Mouse (Mus musculus): ENCODE measurements around the gene Mtrex. TPM values are rescaled to one million over a fixed set of nuclear protein-coding genes. Genes with fewer than 3 reads are reported as not detected.
A peak's percentile ranks its signal among the peaks of the same experiment; 100 is the strongest.

Gene Mtrex
- polyA plus RNA-seq, 1 experiment from 2014 or later = 70.6 TPM

DNA sequence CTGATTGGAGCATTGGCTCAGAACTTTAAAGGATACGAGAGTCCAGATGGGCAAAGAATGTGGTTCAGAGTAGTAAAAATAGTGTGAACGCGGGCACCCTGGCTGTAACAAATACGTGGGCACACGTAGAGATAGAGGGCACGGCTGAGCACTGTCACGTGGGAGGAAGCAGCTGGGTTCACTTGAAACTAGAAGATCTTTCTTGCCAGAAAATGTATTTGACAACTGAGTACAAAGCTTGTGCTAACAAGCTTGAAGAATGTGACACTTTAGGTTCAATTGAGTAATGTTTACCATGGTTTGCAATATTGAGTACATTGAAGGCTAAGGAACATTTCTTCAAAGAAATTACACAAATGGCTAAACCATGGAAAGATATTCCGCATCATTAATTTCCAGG is 10.9 kb upstream of the Mtrex start:
- H3K4me2 ChIP-seq (ENCODE audit: low read length) = no peak overlapping the region
- 95% methylated on average over 8 of the region's 8 CpGs for WGBS
- H3K27me3 ChIP-seq (replicated peaks; ENCODE audit: control insufficient read depth, insufficient read depth, low read length) = no peaks in the 10 kb centered on the region
- H3K36me3 ChIP-seq (ENCODE audit: control insufficient read depth, insufficient read depth, low read length) = peaks cover 73% of the 10 kb centered on the region
- no peaks in the 10 kb centered on the region for H3K9me3 ChIP-seq (replicated peaks; ENCODE audit: control insufficient read depth, low read length)
- DNase-seq (ENCODE audit: low spot score) (no peak), ATAC-seq (no peak)
- no peak overlapping the region for H3K27ac ChIP-seq (ENCODE audit: low read depth, low read length)
- no peak overlapping the region for H3K4me3 ChIP-seq (ENCODE audit: low read depth, low read length)
- H3K4me1 ChIP-seq (ENCODE audit: control insufficient read depth, insufficient read depth, low read length) = no peaks in the 10 kb centered on the region
- H3K9ac ChIP-seq (ENCODE audit: low read length) = no peak overlapping the region

DNA sequence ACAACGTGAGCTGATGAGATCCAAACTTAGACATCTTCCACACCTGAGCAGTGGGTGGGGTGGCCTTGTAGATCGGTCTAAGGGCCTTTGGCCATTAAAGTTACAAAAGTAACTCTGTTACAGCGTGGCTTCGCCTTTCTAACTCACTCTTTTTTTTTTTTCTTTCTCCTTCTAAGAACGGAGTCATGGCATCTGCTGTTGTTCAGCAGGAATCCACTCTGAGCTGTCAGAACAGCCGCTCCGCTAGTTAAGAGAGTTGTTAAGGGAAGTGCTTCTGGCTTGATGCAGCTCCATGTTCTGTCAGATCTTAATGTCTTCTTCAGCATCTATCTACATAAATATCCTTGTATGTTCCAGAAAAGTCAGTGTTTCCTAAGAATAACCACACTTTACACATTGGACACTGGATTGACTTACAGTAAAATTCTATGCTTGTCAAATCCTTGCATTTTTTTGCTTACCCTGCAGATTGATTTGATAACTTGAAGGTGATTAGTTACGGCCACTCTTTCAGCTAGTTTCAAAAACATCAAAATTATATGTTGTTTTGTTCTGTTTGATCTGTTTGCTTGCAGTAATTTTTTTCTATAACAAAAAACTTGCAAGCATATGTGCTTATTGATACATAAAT is 955 bp upstream of the Mtrex start:
- Histone ChIP-seq H3K27ac (ENCODE audit: low read depth, low read length) (peak overlapping the region; percentile 79; the same call in 1 of the 2 replicates), H3K9ac (ENCODE audit: low read length) (peak overlapping the region; percentile 80), H3K4me2 (ENCODE audit: low read length) (peak overlapping the region; percentile 63), H3K36me3 (ENCODE audit: control insufficient read depth, insufficient read depth, low read length) (peaks cover 20% of the 10 kb centered on the region), H3K27me3 (replicated peaks; ENCODE audit: control insufficient read depth, insufficient read depth, low read length) (no peaks in the 10 kb centered on the region), H3K4me3 (ENCODE audit: low read depth, low read length) (peak overlapping the region; percentile 70), H3K4me1 (ENCODE audit: control insufficient read depth, insufficient read depth, low read length) (peaks cover 14% of the 10 kb centered on the region), H3K9me3 (replicated peaks; ENCODE audit: control insufficient read depth, low read length) (no peaks in the 10 kb centered on the region)
- WGBS = 8% methylated on average over 8 of the region's 8 CpGs
- no peak for ATAC-seq
- DNase-seq (ENCODE audit: low spot score) = peak; percentile 44

- DNase-seq (ENCODE audit: low spot score) = peak; percentile 30
Observed at GRCm38 (mm10) chr13:112926796-112927195, 402 bp downstream of the Mtrex start.

GRCm38 (mm10) chr13:112925976-112926375 is 1.2 kb downstream of the Mtrex start:
- no peak for DNase-seq (ENCODE audit: low spot score)
- peak overlapping the region; percentile 70 for H3K4me3 ChIP-seq (ENCODE audit: low read depth, low read length)
- no peak overlapping the region for H3K27ac ChIP-seq (ENCODE audit: low read depth, low read length)
- no peaks in the 10 kb centered on the region for H3K27me3 ChIP-seq (replicated peaks; ENCODE audit: control insufficient read depth, insufficient read depth, low read length)
- H3K36me3 ChIP-seq (ENCODE audit: control insufficient read depth, insufficient read depth, low read length) = peaks cover 12% of the 10 kb centered on the region
- peak overlapping the region; percentile 80; the same call in 1 of the 2 replicates for H3K9ac ChIP-seq (ENCODE audit: low read length)
- peak overlapping the region; percentile 63 for H3K4me2 ChIP-seq (ENCODE audit: low read length)
- ATAC-seq = no peak
- H3K4me1 ChIP-seq (ENCODE audit: control insufficient read depth, insufficient read depth, low read length) = peaks cover 14% of the 10 kb centered on the region
- H3K9me3 ChIP-seq (replicated peaks; ENCODE audit: control insufficient read depth, low read length) = no peaks in the 10 kb centered on the region
- WGBS = 76% methylated on average over 4 of the region's 4 CpGs

More at GRCm38 (mm10) chr13:112926796-112927195, 402 bp downstream of the Mtrex start:
- ATAC-seq = peak; percentile 3
- WGBS = under 1% methylated on average over 19 of the region's 19 CpGs
- Histone ChIP-seq H3K9ac (ENCODE audit: low read length) (peak overlapping the region; percentile 80), H3K27ac (ENCODE audit: low read depth, low read length) (peak overlapping the region; percentile 79), H3K4me2 (ENCODE audit: low read length) (peak overlapping the region; percentile 63), H3K36me3 (ENCODE audit: control insufficient read depth, insufficient read depth, low read length) (peaks cover 12% of the 10 kb centered on the region), H3K9me3 (replicated peaks; ENCODE audit: control insufficient read depth, low read length) (no peaks in the 10 kb centered on the region), H3K27me3 (replicated peaks; ENCODE audit: control insufficient read depth, insufficient read depth, low read length) (no peaks in the 10 kb centered on the region), H3K4me3 (ENCODE audit: low read depth, low read length) (peak overlapping the region; percentile 70), H3K4me1 (ENCODE audit: control insufficient read depth, insufficient read depth, low read length) (peaks cover 14% of the 10 kb centered on the region)

DNA sequence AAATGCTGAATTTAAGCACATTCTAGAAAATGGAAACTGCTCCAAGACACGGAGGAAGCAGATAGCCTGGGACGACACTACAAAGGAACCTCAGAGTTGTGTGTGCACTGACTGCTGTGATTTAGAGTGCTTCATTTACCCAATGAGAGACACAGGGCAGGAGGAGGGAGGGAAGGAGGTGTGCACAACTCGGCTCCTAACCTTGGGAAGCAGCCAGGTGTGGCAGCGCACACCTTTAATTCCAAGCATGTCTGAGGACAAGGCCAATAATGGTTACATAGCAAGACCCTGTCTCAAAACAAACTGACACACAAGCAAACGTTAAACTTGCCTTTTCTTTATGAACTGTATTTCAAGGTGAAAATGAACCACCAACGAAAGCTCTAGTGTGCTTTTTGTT is 1.9 kb downstream of the Mtrex start:
- H3K9ac ChIP-seq (ENCODE audit: low read length) = no peak overlapping the region
- no peak overlapping the region for H3K27ac ChIP-seq (ENCODE audit: low read depth, low read length)
- DNase-seq (ENCODE audit: low spot score) = no peak
- peak overlapping the region; percentile 63; the same call in 1 of the 2 replicates for H3K4me2 ChIP-seq (ENCODE audit: low read length)
- H3K27me3 ChIP-seq (replicated peaks; ENCODE audit: control insufficient read depth, insufficient read depth, low read length) = no peaks in the 10 kb centered on the region
- no peak overlapping the region for H3K4me3 ChIP-seq (ENCODE audit: low read depth, low read length)
- 77% methylated on average over 6 of the region's 6 CpGs for WGBS
- H3K4me1 ChIP-seq (ENCODE audit: control insufficient read depth, insufficient read depth, low read length) = peaks cover 14% of the 10 kb centered on the region
- no peak for ATAC-seq
- H3K36me3 ChIP-seq (ENCODE audit: control insufficient read depth, insufficient read depth, low read length) = peaks cover 7% of the 10 kb centered on the region
- H3K9me3 ChIP-seq (replicated peaks; ENCODE audit: control insufficient read depth, low read length) = no peaks in the 10 kb centered on the region

DNA sequence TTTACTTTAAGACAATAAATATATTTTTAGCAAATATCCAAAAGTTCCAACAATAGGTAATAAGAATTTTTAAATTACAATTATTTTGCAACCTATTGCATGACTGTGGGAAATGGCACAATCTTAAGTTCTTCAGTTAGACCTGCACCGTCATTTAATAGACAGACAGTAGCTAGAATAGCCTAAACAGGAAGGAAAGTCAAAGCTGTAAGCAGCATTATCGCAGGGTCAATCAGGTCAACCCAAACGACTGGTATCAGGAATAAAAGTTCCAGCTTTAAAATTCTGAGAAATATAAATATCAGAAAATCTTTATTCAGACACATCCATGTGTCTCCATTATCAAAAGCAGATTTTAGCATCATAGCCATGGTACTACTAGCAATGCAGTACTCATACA is 6.3 kb downstream of the Mtrex start:
- Histone ChIP-seq H3K27ac (ENCODE audit: low read depth, low read length) (no peak overlapping the region), H3K9me3 (replicated peaks; ENCODE audit: control insufficient read depth, low read length) (no peaks in the 10 kb centered on the region), H3K4me1 (ENCODE audit: control insufficient read depth, insufficient read depth, low read length) (peaks cover 5% of the 10 kb centered on the region), H3K4me3 (ENCODE audit: low read depth, low read length) (no peak overlapping the region), H3K9ac (ENCODE audit: low read length) (no peak overlapping the region), H3K27me3 (replicated peaks; ENCODE audit: control insufficient read depth, insufficient read depth, low read length) (no peaks in the 10 kb centered on the region), H3K4me2 (ENCODE audit: low read length) (no peak overlapping the region), H3K36me3 (ENCODE audit: control insufficient read depth, insufficient read depth, low read length) (peaks cover 33% of the 10 kb centered on the region)
- ATAC-seq (no peak), DNase-seq (ENCODE audit: low spot score) (no peak)
- 89% methylated on average over 3 of the region's 3 CpGs for WGBS

- ATAC-seq = no peak
- no peak overlapping the region for H3K4me3 ChIP-seq (ENCODE audit: low read depth, low read length)
- DNase-seq (ENCODE audit: low spot score) = no peak
- WGBS = 93% methylated on average over 4 of the region's 4 CpGs
- H3K4me1 ChIP-seq (ENCODE audit: control insufficient read depth, insufficient read depth, low read length) = no peaks in the 10 kb centered on the region
- no peak overlapping the region for H3K9ac ChIP-seq (ENCODE audit: low read length)
- peaks cover 38% of the 10 kb centered on the region for H3K36me3 ChIP-seq (ENCODE audit: control insufficient read depth, insufficient read depth, low read length)
- H3K9me3 ChIP-seq (replicated peaks; ENCODE audit: control insufficient read depth, low read length) = no peaks in the 10 kb centered on the region
- no peaks in the 10 kb centered on the region for H3K27me3 ChIP-seq (replicated peaks; ENCODE audit: control insufficient read depth, insufficient read depth, low read length)
- H3K4me2 ChIP-seq (ENCODE audit: low read length) = no peak overlapping the region
- H3K27ac ChIP-seq (ENCODE audit: low read depth, low read length) = no peak overlapping the region
Observed at GRCm38 (mm10) chr13:112919141-112919865, 7.9 kb downstream of the Mtrex start.

DNA sequence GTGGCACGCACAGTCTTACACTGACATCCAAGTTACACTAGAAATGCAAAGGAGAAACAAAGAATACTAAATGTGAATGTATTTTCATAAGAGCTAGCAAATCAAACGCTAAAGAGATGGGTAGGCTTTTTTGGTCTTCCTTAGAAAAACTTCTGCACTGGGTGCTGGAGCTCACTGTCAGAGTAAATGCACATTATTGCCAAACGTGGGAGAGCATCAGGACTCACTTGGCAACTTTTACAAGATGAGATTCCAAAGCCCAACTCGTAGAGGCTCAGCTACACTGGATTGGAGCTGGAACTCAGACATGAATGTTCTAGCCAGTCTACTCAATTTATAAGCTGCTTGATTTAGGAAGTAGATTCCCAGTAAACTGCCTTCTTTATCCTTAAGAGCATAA is 16.8 kb downstream of the Mtrex start:
- ATAC-seq (no peak), DNase-seq (ENCODE audit: low spot score) (no peak)
- Histone ChIP-seq H3K9me3 (replicated peaks; ENCODE audit: control insufficient read depth, low read length) (no peaks in the 10 kb centered on the region), H3K4me1 (ENCODE audit: control insufficient read depth, insufficient read depth, low read length) (no peaks in the 10 kb centered on the region), H3K36me3 (ENCODE audit: control insufficient read depth, insufficient read depth, low read length) (peaks cover 57% of the 10 kb centered on the region), H3K4me2 (ENCODE audit: low read length) (no peak overlapping the region), H3K4me3 (ENCODE audit: low read depth, low read length) (no peak overlapping the region), H3K27me3 (replicated peaks; ENCODE audit: control insufficient read depth, insufficient read depth, low read length) (no peaks in the 10 kb centered on the region), H3K9ac (ENCODE audit: low read length) (no peak overlapping the region), H3K27ac (ENCODE audit: low read depth, low read length) (no peak overlapping the region)
- 90% methylated on average over 4 of the region's 4 CpGs for WGBS

- Histone ChIP-seq H3K4me1 (ENCODE audit: control insufficient read depth, insufficient read depth, low read length) (no peaks in the 10 kb centered on the region), H3K4me2 (ENCODE audit: low read length) (no peak overlapping the region), H3K9ac (ENCODE audit: low read length) (no peak overlapping the region), H3K27ac (ENCODE audit: low read depth, low read length) (no peak overlapping the region), H3K4me3 (ENCODE audit: low read depth, low read length) (no peak overlapping the region), H3K36me3 (ENCODE audit: control insufficient read depth, insufficient read depth, low read length) (peaks cover 62% of the 10 kb centered on the region), H3K9me3 (replicated peaks; ENCODE audit: control insufficient read depth, low read length) (no peaks in the 10 kb centered on the region), H3K27me3 (replicated peaks; ENCODE audit: control insufficient read depth, insufficient read depth, low read length) (no peaks in the 10 kb centered on the region)
- ATAC-seq = no peak
- 74% methylated on average over 4 of the region's 4 CpGs for WGBS
- peak; percentile 69 for DNase-seq (ENCODE audit: low spot score)
Observed at GRCm38 (mm10) chr13:112909663-112910062, 17.5 kb downstream of the Mtrex start.

Measured in forebrain, embryonic 14.5 days (tissue).